Mouse (Mus musculus) olfactory bulb, adult 2 months (tissue): ENCODE measurements at regions not wholly inside any gene's neighbourhood (a gene's known extent, or its start where the extent isn't known, plus 50 kb on each side); places are given as distances from the start of the nearest gene placed in this dataset.

Source experiments
- H3K27ac ChIP-seq: fragments of 200-500 bp; 2 replicates; pipeline ENCODE4 v1.5.1; 2012; ENCODE audit warnings: low read depth, low read length; ENCODE audit not compliant: insufficient read depth
- H3K4me1 ChIP-seq: fragments of 200-500 bp; 2 replicates; pipeline ENCODE4 v1.6.1; 2012; ENCODE audit warnings: low read length; ENCODE audit not compliant: control insufficient read depth, insufficient read depth
- H3K4me3 ChIP-seq: fragments of 200-500 bp; 2 replicates; pipeline ENCODE4 v1.5.1; 2012; ENCODE audit warnings: mild to moderate bottlenecking, low read depth, low read length, moderate library complexity; ENCODE audit not compliant: insufficient read depth
- CTCF ChIP-seq: fragments of 200-500 bp; IDR thresholded peaks from 2 replicates; pipeline ENCODE4 v1.5.1; 2012; ENCODE audit warnings: low read depth, mild to moderate bottlenecking, low read length, moderate library complexity; ENCODE audit not compliant: insufficient read depth
- POLR2A ChIP-seq: fragments of 200-500 bp; IDR thresholded peaks from 2 replicates; pipeline ENCODE4 v1.6.1; 2012; ENCODE audit warnings: mild to moderate bottlenecking, low read depth, low read length, moderate library complexity; ENCODE audit not compliant: insufficient read depth
- WGBS: fragments of 180-500 bp; shearing (Covaris S2); methylation state at CpG from one replicate; pipeline ENCODE4 v1.1.7; 2018; 5-methylcytosine and 5-hydroxymethylcytosine counted together

GRCm38 (mm10) chr6:71012436-71012822 lies 56.1 kb downstream of the Foxi3 start:
- TF ChIP-seq CTCF (no peak), POLR2A (no peak)
- WGBS: 17% methylated on average over 9 of the region's 9 CpGs
- peaks cover 8% of the 10 kb centered on the region for H3K4me1 ChIP-seq
- no peak overlapping the region for H3K27ac ChIP-seq
- peak overlapping the region; percentile 43 for H3K4me3 ChIP-seq

DNA sequence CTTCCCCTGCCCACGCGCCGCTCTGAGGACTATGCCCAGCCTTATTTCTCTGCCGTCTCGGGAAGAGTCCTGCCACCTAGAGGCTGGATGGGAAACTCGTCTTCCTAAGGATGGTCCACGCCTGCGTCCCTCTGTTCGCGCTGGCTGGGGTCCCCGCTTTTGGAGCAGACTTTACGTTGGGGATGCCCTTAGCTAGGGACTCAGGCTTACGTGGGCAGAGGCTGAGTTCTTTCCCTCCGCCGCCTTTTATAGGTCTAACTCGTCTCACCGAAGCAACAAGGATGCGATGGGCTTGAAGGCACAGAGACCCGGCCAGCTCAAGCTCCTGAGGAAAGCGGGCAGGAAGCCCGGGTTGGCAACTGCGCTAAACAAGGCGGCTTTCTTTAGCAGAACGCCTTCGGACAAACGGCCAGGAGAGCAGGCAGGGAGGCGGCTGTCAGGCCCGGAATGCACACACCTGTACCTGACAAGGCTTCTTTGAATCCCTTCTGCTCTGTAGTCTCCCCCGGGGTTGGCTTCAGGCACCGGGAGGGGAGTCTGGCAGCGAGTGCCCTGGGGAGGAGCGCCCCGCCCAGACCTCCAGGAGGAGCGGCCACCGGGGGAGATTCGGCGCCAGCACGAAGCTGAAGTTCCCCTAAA lies 56.6 kb downstream of the Foxi3 start:
- Histone ChIP-seq H3K4me3 (peak overlapping the region; percentile 43), H3K27ac (no peak overlapping the region), H3K4me1 (peaks cover 8% of the 10 kb centered on the region)
- WGBS: under 1% methylated on average over 38 of the region's 38 CpGs
- TF ChIP-seq POLR2A (no peak), CTCF (peak; percentile 61; the same call in 1 of the 2 replicates)

- Histone ChIP-seq H3K27ac (no peak overlapping the region), H3K4me1 (peaks cover 8% of the 10 kb centered on the region), H3K4me3 (no peak overlapping the region)
- no peak for TF ChIP-seq CTCF
- TF ChIP-seq POLR2A: no peak
- WGBS: 3% methylated on average over 1 of the region's 1 CpGs
Observed at GRCm38 (mm10) chr6:71016388-71016787, 60.1 kb downstream of the Foxi3 start.

- Histone ChIP-seq H3K4me1 (no peaks in the 10 kb centered on the region), H3K4me3 (no peak overlapping the region), H3K27ac (no peak overlapping the region)
- WGBS: 52% methylated on average over 9 of the region's 9 CpGs
- TF ChIP-seq CTCF (no peak), POLR2A (no peak)
Observed at GRCm38 (mm10) chr6:71021353-71021752, 65.0 kb downstream of the Foxi3 start.

DNA sequence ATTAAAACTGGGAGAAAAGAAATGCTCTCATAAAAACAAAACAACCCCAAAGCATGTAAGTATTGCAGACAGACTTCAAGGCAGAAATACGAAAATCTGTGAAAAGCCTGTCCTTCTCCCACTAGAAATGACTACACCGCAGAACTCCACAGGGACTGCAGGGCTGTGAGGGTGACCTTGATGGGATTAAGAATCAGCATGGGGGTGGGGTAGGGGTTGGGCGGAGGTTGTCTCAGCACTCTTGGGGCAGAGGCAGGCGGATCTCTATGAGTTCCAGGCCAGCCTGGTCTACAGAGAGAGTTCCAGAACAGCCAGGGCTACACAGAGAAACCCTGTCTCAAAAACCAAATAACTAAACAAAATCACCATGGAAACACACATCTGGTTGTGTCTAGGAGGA lies 69.1 kb downstream of the Foxi3 start:
- Histone ChIP-seq H3K27ac (no peak overlapping the region), H3K4me3 (no peak overlapping the region), H3K4me1 (no peaks in the 10 kb centered on the region)
- TF ChIP-seq POLR2A (no peak), CTCF (no peak)
- 86% methylated on average over 4 of the region's 4 CpGs for WGBS

DNA sequence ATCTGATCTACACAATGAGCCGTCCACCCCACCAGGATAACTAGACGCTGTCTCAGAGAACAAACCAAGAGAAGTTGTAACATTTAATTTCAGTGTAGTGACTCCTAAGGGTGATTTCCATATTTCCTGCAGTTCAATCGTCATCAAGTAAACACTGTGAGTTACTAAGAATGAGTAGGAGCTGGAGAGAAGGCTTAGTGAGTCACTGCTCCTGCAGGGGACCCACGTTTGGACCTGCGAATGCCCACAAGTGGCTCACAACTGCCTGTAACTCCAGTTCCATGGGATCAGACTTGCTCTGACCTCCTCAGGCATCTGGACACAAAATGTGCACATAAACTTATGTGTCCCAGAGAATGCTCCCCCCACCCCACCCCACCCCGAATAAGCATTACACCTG lies 73.3 kb downstream of the Foxi3 start:
- H3K4me3 ChIP-seq: no peak overlapping the region
- H3K27ac ChIP-seq: no peak overlapping the region
- TF ChIP-seq CTCF (no peak), POLR2A (no peak)
- whole genome bisulfite sequencing: 66% methylated on average over 6 of the region's 6 CpGs
- no peaks in the 10 kb centered on the region for H3K4me1 ChIP-seq

DNA sequence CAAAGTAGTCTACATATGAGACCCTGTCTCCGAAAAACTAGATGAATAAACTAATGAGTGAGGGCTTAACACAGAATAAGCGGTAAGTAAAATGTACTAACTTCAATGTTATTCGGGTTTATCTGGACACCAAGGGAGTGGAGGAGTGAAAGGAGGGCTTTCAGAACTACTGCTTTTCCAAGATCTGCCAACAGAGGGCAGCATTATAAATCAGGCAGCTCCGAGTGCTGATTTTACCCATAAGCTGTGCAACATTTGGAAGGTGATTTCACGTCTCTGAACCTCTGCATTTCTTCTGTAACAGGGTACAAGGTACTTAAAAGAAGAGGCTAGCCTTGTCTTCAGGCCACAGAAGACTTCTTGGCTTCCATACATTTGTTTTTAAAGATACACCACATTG lies 74.2 kb downstream of the Foxi3 start:
- TF ChIP-seq CTCF (no peak), POLR2A (no peak)
- Histone ChIP-seq H3K4me3 (no peak overlapping the region), H3K27ac (no peak overlapping the region), H3K4me1 (no peaks in the 10 kb centered on the region)
- WGBS: 77% methylated on average over 5 of the region's 5 CpGs

GRCm38 (mm10) chr6:71044241-71044640 lies 87.9 kb downstream of the Foxi3 start:
- Histone ChIP-seq H3K4me1 (peaks cover 5% of the 10 kb centered on the region; the same call in 1 of the 2 replicates), H3K4me3 (no peak overlapping the region), H3K27ac (no peak overlapping the region)
- WGBS: 95% methylated on average over 3 of the region's 3 CpGs
- TF ChIP-seq CTCF (no peak), POLR2A (no peak)

DNA sequence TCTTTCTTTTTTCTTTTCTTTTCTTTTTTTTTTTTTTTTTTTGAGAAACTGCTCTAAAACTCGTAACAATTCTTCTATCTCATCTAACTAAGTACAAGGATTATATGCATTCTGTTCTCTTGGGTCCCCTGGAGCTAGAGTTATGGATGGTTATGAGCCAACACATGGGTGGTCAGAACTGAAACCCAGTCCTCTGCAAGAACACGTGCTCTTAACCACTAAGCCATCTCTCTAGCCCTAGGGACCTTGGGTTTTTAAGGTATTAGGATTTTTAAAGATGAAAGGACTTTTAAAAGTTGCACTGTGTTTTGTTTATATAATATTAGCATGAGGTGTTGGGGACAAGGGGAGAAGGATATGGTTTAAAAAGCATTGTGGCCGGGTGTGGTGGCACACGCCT lies 88.9 kb downstream of the Foxi3 start:
- Histone ChIP-seq H3K4me3 (no peak overlapping the region), H3K4me1 (peaks cover 5% of the 10 kb centered on the region; the same call in 1 of the 2 replicates), H3K27ac (no peak overlapping the region)
- 94% methylated on average over 4 of the region's 4 CpGs for WGBS
- TF ChIP-seq POLR2A (no peak), CTCF (no peak)
